Mouse (Mus musculus): ENCODE data around the gene Lfng.

The Lfng gene

GRCm38 (mm10) chr5:140607001-140607835, at the start of gene Lfng:
TSS of gene Lfng (plus strand) at chr5:140607320.
- peak; percentile 95 for DNase-seq (ENCODE audit: low read depth, low spot score)

- no peak for DNase-seq (ENCODE audit: low read depth, low spot score)
Measured at GRCm38 (mm10) chr5:140562601-140563000, 44.5 kb upstream of the Lfng start.

GRCm38 (mm10) chr5:140564896-140565295, 42.2 kb upstream of the Lfng start, which contains the start of gene Grifin:
TSS of gene Grifin (minus strand) at chr5:140565071.
- DNase-seq (ENCODE audit: low read depth, low spot score) = no peak

- DNase-seq (ENCODE audit: low read depth, low spot score) = no peak
Measured at GRCm38 (mm10) chr5:140565451-140565850, 41.7 kb upstream of the Lfng start.

- no peak for DNase-seq (ENCODE audit: low read depth, low spot score)
Measured at GRCm38 (mm10) chr5:140565856-140566255, 41.3 kb upstream of the Lfng start.

- no peak for DNase-seq (ENCODE audit: low read depth, low spot score)
Measured at GRCm38 (mm10) chr5:140566271-140566670, 40.8 kb upstream of the Lfng start.

- no peak for DNase-seq (ENCODE audit: low read depth, low spot score)
Measured at GRCm38 (mm10) chr5:140567321-140567720, 39.8 kb upstream of the Lfng start.

GRCm38 (mm10) chr5:140567751-140568150, 39.4 kb upstream of the Lfng start:
- DNase-seq (ENCODE audit: low read depth, low spot score) = no peak

- DNase-seq (ENCODE audit: low read depth, low spot score) = peak; percentile 70
Measured at GRCm38 (mm10) chr5:140568321-140568970, 38.7 kb upstream of the Lfng start.

- DNase-seq (ENCODE audit: low read depth, low spot score) = no peak
Measured at GRCm38 (mm10) chr5:140569032-140569595, 38.0 kb upstream of the Lfng start.

- DNase-seq (ENCODE audit: low read depth, low spot score) = no peak
Measured at GRCm38 (mm10) chr5:140570223-140570870, 36.8 kb upstream of the Lfng start.

GRCm38 (mm10) chr5:140571201-140571600, 35.9 kb upstream of the Lfng start:
- no peak for DNase-seq (ENCODE audit: low read depth, low spot score)

GRCm38 (mm10) chr5:140571673-140572072, 35.4 kb upstream of the Lfng start:
- DNase-seq (ENCODE audit: low read depth, low spot score) = no peak

GRCm38 (mm10) chr5:140572611-140573010, 34.5 kb upstream of the Lfng start:
- DNase-seq (ENCODE audit: low read depth, low spot score) = no peak

GRCm38 (mm10) chr5:140575381-140575866, 31.7 kb upstream of the Lfng start:
- DNase-seq (ENCODE audit: low read depth, low spot score) = no peak

- DNase-seq (ENCODE audit: low read depth, low spot score) = no peak
Measured at GRCm38 (mm10) chr5:140579221-140579620, 27.9 kb upstream of the Lfng start.

GRCm38 (mm10) chr5:140579771-140580170, 27.3 kb upstream of the Lfng start:
- peak; percentile 81 for DNase-seq (ENCODE audit: low read depth, low spot score)

- peak; percentile 83 for DNase-seq (ENCODE audit: low read depth, low spot score)
Measured at GRCm38 (mm10) chr5:140581569-140581968, 25.6 kb upstream of the Lfng start.

- peak; percentile 47 for DNase-seq (ENCODE audit: low read depth, low spot score)
Measured at GRCm38 (mm10) chr5:140582995-140583731, 24.0 kb upstream of the Lfng start.

- peak; percentile 83 for DNase-seq (ENCODE audit: low read depth, low spot score)
Measured at GRCm38 (mm10) chr5:140583732-140584368, 23.3 kb upstream of the Lfng start.

Measured in mesoderm, embryonic 11.5 days (tissue).